Mouse (Mus musculus) 3134 (cell line): ENCODE measurements around the gene Chpf.
A peak's percentile ranks its signal among the peaks of the same experiment; 100 is the strongest.

Experiments
- DNase-seq: peaks from one replicate; pipeline ENCODE4 v3.0.0-alpha.2; 2011; ENCODE audit warnings: low spot score; ENCODE audit not compliant: insufficient read length; ENCODE audit errors: extremely low read depth

Gene Chpf

GRCm38 (mm10) chr1:75460297-75460696 lies 18.8 kb downstream of the Chpf start:
- DNase-seq = no peak

- DNase-seq = no peak
These were observed 20.1 kb downstream of the Chpf start for GRCm38 (mm10) chr1:75458789-75459684.

GRCm38 (mm10) chr1:75458025-75458788 lies 20.9 kb downstream of the Chpf start:
- DNase-seq = peak; percentile 61

- no peak for DNase-seq
These were observed 21.4 kb downstream of the Chpf start for GRCm38 (mm10) chr1:75457710-75458024.

GRCm38 (mm10) chr1:75456746-75457564 lies 22.2 kb downstream of the Chpf start:
- DNase-seq = no peak

- DNase-seq = no peak
These were observed 23.2 kb downstream of the Chpf start for GRCm38 (mm10) chr1:75455948-75456347.

GRCm38 (mm10) chr1:75455433-75455832 lies 23.7 kb downstream of the Chpf start:
- DNase-seq = no peak

- no peak for DNase-seq
These were observed 27.2 kb downstream of the Chpf start for GRCm38 (mm10) chr1:75451900-75452299.

- DNase-seq = no peak
These were observed 28.6 kb downstream of the Chpf start, which contains the start of gene Asic4 for GRCm38 (mm10) chr1:75450314-75451005. TSS of gene Asic4 (plus strand) at chr1:75450436.

GRCm38 (mm10) chr1:75449377-75450135 lies 29.6 kb downstream of the Chpf start:
- DNase-seq = no peak

- DNase-seq = no peak
These were observed 30.2 kb downstream of the Chpf start for GRCm38 (mm10) chr1:75448937-75449336.

GRCm38 (mm10) chr1:75448052-75448431 lies 31.1 kb downstream of the Chpf start:
- no peak for DNase-seq

- peak; percentile 46 for DNase-seq
These were observed 31.6 kb downstream of the Chpf start for GRCm38 (mm10) chr1:75447265-75448051.

- no peak for DNase-seq
These were observed 32.5 kb downstream of the Chpf start for GRCm38 (mm10) chr1:75446656-75447055.

- peak; percentile 56 for DNase-seq
These were observed 33.1 kb downstream of the Chpf start for GRCm38 (mm10) chr1:75445751-75446611.

GRCm38 (mm10) chr1:75445141-75445701 lies 33.9 kb downstream of the Chpf start:
- no peak for DNase-seq

- DNase-seq = no peak
These were observed 34.9 kb downstream of the Chpf start for GRCm38 (mm10) chr1:75444208-75444607.
